In the genomic region with DNA sequence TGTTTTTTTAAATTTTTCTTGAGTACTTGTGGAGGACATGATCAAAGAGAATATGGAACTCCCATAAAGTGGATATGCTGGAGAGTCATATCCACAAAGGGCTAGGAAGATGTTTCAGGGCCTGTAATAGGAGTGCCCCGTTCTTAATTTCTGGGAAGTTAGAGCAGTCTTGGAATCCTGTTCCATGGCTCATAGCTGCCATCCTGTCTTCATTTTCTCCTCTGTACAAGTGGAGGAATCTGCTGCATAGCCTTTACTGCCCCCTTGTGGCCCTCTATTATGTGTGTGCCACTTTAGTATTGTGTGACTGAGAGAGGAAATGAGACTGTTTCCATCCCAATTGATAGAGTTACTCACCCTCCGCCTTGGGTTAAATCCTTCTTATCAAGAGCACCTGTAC, we compare ENCODE assay signal across 9 mouse cellular contexts.
DNase-seq lines count a peak whose midpoint lies in the region; ATAC-seq lines count a peak whose summit lies in the region.
"Had no signal": no experiment of that assay in that cellular context is flagged by ENCODE, and none has a peak within 500 bp of the region (broad histone marks: within the 10 kb centered on the region; RNA-seq: fewer than 3 reads in every experiment).

No protein-coding gene starts in this region.

- no peak overlapping the region for H3K9ac ChIP-seq in midbrain, embryonic 14.5 days (replicated peaks; ENCODE audit: low read length)

- H3K4me3 ChIP-seq in midbrain, embryonic 14.5 days (replicated peaks; ENCODE audit: low read depth, low read length): no peak overlapping the region

- H3K36me3 ChIP-seq in midbrain, embryonic 14.5 days (ENCODE audit: control insufficient read depth, insufficient read depth, low read length): no peaks in the 10 kb centered on the region

- intact Hi-C loops in heart, postnatal 36 days (cut with DNase I): loop anchor here (1.0 kb wide), 2 partner anchors 254 to 441 kb away; no protein-coding TSS in a partner anchor

- DNase-seq in gastrocnemius, adult 18-20 months (ENCODE audit: low spot score): peak; percentile 65
- DNase-seq in gastrocnemius, postnatal 25 days: no peak
- peak; percentile 14 for DNase-seq in WW6 (ENCODE audit: low read depth, low spot score)
- peak; percentile 56 to 67 for DNase-seq in heart, postnatal 36 days
- DNase-seq in left cerebral cortex, adult 18-20 months (ENCODE audit: low spot score in 2 of 2): peak; percentile 70 to 83
- DNase-seq in midbrain, embryonic 14.5 days: peak; percentile 94
- DNase-seq in telencephalon, adult 2 months (ENCODE audit: low read depth, low spot score): peak; percentile 18

- peak; percentile 54; the same call in 1 of the 2 replicates for ATAC-seq in common myeloid progenitor, adult 5-6 weeks (replicated peaks; ENCODE audit: low read depth, poor library complexity, severe bottlenecking)
- peak; percentile 24; the same call in 1 of the 2 replicates for ATAC-seq in midbrain, embryonic 14.5 days (ENCODE audit: low FRiP score, low TSS enrichment)

- H3K9me3 ChIP-seq in midbrain, embryonic 14.5 days (ENCODE audit: control insufficient read depth, low read length): no peaks in the 10 kb centered on the region

- no peak overlapping the region for H3K4me2 ChIP-seq in midbrain, embryonic 14.5 days (ENCODE audit: low read length)

- H3K27ac ChIP-seq in midbrain, embryonic 14.5 days (replicated peaks; ENCODE audit: low read depth, low read length): no peak overlapping the region
- H3K27ac ChIP-seq: macrophage had no signal

- H3K4me1 ChIP-seq in midbrain, embryonic 14.5 days (ENCODE audit: control insufficient read depth, insufficient read depth, low read length): no peaks in the 10 kb centered on the region

- 35% methylated on average over 2 of the region's 2 CpGs for WGBS in midbrain, embryonic 14.5 days

- H3K27me3 ChIP-seq in midbrain, embryonic 14.5 days (ENCODE audit: control insufficient read depth, insufficient read depth, low read length): no peaks in the 10 kb centered on the region
